In the genomic region with DNA sequence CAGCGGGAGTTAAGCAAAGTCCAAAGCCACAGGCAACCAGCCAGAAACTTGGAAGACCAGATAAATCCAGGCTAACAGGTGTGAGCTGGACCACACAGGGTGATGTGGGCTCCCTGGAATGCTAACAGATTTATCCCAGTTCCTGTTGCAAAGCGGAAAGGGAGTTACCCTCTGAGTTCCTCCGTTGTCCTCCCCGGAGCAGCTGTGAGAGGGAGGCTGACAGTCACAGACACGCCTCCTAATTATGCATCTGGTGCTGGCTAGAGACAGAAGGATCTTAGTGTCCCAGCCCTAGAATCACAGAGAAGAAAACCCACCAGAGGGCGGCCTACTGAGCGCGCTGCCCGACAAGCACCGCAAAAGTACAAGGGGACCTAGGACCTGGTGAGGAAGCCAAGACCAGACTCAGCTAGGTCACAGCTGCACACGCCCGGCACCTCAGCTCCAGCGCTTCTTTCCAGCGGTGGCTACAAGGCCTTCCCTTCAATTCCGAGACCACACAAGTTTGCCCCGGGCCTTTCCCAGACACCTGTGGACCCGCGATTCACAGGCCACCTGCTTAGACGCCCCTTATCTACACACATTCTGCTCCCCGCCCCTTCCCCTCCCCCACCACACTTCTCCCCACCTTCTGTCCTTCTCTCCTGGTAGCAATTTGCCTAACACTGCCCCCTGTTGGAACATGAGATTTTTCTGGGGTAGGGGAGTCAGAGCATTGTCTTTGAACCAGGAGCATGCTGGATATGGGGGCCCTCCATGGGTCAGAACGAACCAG, we compare ENCODE assay signal across 8 mouse cellular contexts. TPM values are rescaled to one million over a fixed set of nuclear protein-coding genes. Genes with fewer than 3 reads are reported as not detected.
A peak's percentile ranks its signal among the peaks of the same experiment; 100 is the strongest.
DNase-seq lines count a peak whose midpoint lies in the region; ATAC-seq lines count a peak whose summit lies in the region.

No protein-coding gene starts in this region.

- H3K36me3 ChIP-seq in hindbrain, embryonic 12.5 days = no peaks in the 10 kb centered on the region
- H3K36me3 ChIP-seq in lung, embryonic 15.5 days = no peaks in the 10 kb centered on the region

- no peak overlapping the region for H3K9ac ChIP-seq in hindbrain, embryonic 12.5 days
- no peak overlapping the region for H3K9ac ChIP-seq in lung, embryonic 15.5 days

- peak overlapping the region; percentile 55 for H3K4me2 ChIP-seq in hindbrain, embryonic 12.5 days (replicated peaks)
- H3K4me2 ChIP-seq in lung, embryonic 15.5 days = peak overlapping the region; percentile 53

- peak; percentile 87 for ATAC-seq in hindbrain, embryonic 12.5 days (ENCODE audit: low FRiP score)
- peak; percentile 46; the same call in 1 of the 2 replicates for ATAC-seq in lung, embryonic 15.5 days (ENCODE audit: borderline replicate concordance, extremely low read depth, low FRiP score, low TSS enrichment)
- no peak for ATAC-seq in megakaryocyte-erythroid progenitor cell, adult 5-6 weeks (replicated peaks; ENCODE audit: low FRiP score, low TSS enrichment, poor library complexity, severe bottlenecking)

- H3K4me1 ChIP-seq in hindbrain, embryonic 12.5 days = peaks cover 22% of the 10 kb centered on the region
- H3K4me1 ChIP-seq in lung, embryonic 15.5 days = peaks cover 6% of the 10 kb centered on the region; the same call in 1 of the 2 replicates

- H3K9me3 ChIP-seq in hindbrain, embryonic 12.5 days (replicated peaks) = no peaks in the 10 kb centered on the region
- no peaks in the 10 kb centered on the region for H3K9me3 ChIP-seq in lung, embryonic 15.5 days

- peak; percentile 5 for DNase-seq in urinary bladder, adult 18-20 months (ENCODE audit: low spot score in 2 of 2)
- DNase-seq in urinary bladder, postnatal 10 days (ENCODE audit: low spot score) = no peak
- DNase-seq in frontal cortex, postnatal 14 days (ENCODE audit: low spot score in 2 of 2) = peak; percentile 44 to 58
- DNase-seq in layer of hippocampus, adult 9-11 months = peak; percentile 78
- DNase-seq in retina, embryonic 14.5 days (ENCODE audit: low spot score) = peak; percentile 79

- H3K27me3 ChIP-seq in hindbrain, embryonic 12.5 days = 0 out of 2 replicates have a peak, but pooled peaks cover 4% of the 10 kb centered on the region
- H3K27me3 ChIP-seq in lung, embryonic 15.5 days = no peaks in the 10 kb centered on the region

- peak overlapping the region; percentile 20 for H3K4me3 ChIP-seq in hindbrain, embryonic 12.5 days
- peak overlapping the region; percentile 17; the same call in 1 of the 2 replicates for H3K4me3 ChIP-seq in lung, embryonic 15.5 days

- no peak overlapping the region; the same call in 1 of the 2 replicates for H3K27ac ChIP-seq in hindbrain, embryonic 12.5 days
- no peak overlapping the region for H3K27ac ChIP-seq in lung, embryonic 15.5 days

- 1% methylated on average over 21 of the region's 21 CpGs for WGBS in hindbrain, embryonic 12.5 days
- 1% methylated on average over 21 of the region's 21 CpGs for WGBS in lung, embryonic 15.5 days

RNA-seq across cellular contexts. Expression of a gene that starts 32.8 kb away (rescaled TPM):
- polyA plus RNA-seq in hindbrain, embryonic 12.5 days (2016; fragmentation: Nextera tagmentation; extraction: Ambion mirVana) = 10.9 and 11.1 TPM in 2 replicates
- polyA plus RNA-seq in lung, embryonic 15.5 days (2015; fragmentation: Nextera tagmentation; extraction: Ambion mirVana) = 11.3 and 11.7 TPM in 2 replicates
- 4.7 and 8.5 TPM in 2 replicates for total RNA-seq in megakaryocyte-erythroid progenitor cell, adult 5-6 weeks (2014; fragmentation: Nextera tagmentation)
- total RNA-seq in megakaryocyte-erythroid progenitor cell, adult 5-6 weeks (2017) = 6.0 and 6.1 TPM in 2 replicates
